Mouse (Mus musculus) layer of hippocampus, postnatal 10 days (tissue): ENCODE measurements at regions not wholly inside any gene's neighbourhood (a gene's known extent, or its start where the extent isn't known, plus 50 kb on each side); places are given as distances from the start of the nearest gene placed in this dataset.

Experiments used
- DNase-seq, 2 experiments: peaks; one replicate each; pipeline ENCODE4 v3.0.0; 2021; ENCODE audit warnings: low spot score in 2 of 2

DNA sequence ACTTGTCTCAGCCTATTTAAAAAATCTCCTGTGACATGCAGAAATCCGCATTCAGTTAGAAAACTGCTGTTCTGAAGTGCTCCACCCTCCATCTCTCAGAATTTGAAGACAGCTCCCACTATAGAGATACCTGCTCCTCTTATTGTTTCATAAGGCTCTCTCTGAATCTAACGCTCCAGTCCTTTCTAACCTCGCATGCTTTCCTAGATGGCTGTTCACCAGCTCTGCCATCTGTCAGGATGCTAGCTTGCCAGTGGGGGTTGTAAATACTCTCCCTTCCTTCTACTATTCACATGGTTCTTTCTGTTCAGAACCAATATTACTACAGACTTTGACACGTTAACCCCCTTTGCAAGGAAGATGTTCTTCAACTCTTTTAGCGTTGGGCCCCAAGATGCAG, 123.3 kb upstream of the Gm10801 start:
- peak; percentile 20 to 38 for DNase-seq

- no peak for DNase-seq
Observed at GRCm38 (mm10) chr2:98565871-98566270, 96.2 kb upstream of the Gm10801 start.
